Mouse (Mus musculus) G1E (cell line): Measurements from ENCODE around the gene Arl1.

Source experiments
- CTCF ChIP-seq: IDR thresholded peaks from 2 replicates; pipeline ENCODE4 v1.5.1; 2012; ENCODE audit warnings: low read depth, low read length, inconsistent platforms, mixed read lengths
- GATA1 ChIP-seq: IDR thresholded peaks from 2 replicates; pipeline ENCODE4 v1.6.1; 2012; ENCODE audit warnings: borderline replicate concordance, low read length, inconsistent platforms, mixed read lengths

DNA sequence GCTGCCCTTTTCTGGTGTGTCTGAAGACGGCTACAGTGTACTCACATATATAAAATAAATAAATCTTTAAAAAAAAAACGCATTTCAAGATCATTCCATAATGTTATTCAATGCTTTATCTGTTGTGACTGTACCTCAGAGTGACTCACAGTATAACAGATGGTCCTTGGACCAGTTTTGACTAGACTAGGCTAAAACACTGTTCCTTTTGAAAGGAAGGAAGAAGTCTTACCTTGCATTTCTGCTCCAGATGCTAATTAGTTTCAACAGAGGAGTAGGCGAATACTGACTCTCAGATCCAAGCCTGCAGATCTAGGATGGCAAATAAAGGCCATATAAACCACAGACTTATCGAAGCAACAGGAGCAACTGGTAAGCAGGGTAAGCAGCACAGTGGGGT, 50.1 kb downstream of the Arl1 start:
- TF ChIP-seq CTCF (no peak), GATA1 (no peak)
